Mouse (Mus musculus) Patski (cell line): ENCODE results near the gene Stox2. TPM values are rescaled to one million over a fixed set of nuclear protein-coding genes. Genes with fewer than 3 reads are reported as not detected.

ENCODE experiments used
- ATAC-seq: fragments of 100-300 bp; one replicate; pipeline ENCODE4 v1.8.0; 2021
- CTCF ChIA-PET: fragments of 350-600 bp; sonication (Branson Sonifier 250); formaldehyde crosslinking; loops from one replicate; lab custom pipeline; 2022; ENCODE audit warnings: inconsistent platforms; lab: Charles Lee
- POLR2A ChIA-PET: fragments of 350-600 bp; sonication (Branson Sonifier 250); formaldehyde crosslinking; loops from one replicate; lab custom pipeline; 2022; ENCODE audit warnings: antibody characterized with exemption, inconsistent platforms; lab: Charles Lee
- DNase-seq: peaks from one replicate; pipeline ENCODE4 v3.0.0-alpha.2; 2011; ENCODE audit warnings: low read depth, low spot score
- H3K27me3 ChIP-seq: fragments of 371-371 bp; one replicate; pipeline ENCODE4 v1.5.1; 2021
- CTCF ChIP-seq: fragments of 100-300 bp; IDR thresholded peaks from one replicate; pipeline ENCODE4 v1.5.1; 2021
- in situ Hi-C: fragments of 300-500 bp; cut with MboI; formaldehyde crosslinking; loops from 3 replicates; pipeline ENCODE4 v1.11.1; 2018; ENCODE audit warnings: low pct_unique_long_range_greater_than_20kb, mixed read lengths
- polyA plus RNA-seq: library from polyadenylated mRNA; unstranded; gene quantifications from one replicate; pipeline ENCODE4 v1.2.3, GENCODE M21; 2021

Stox2 gene
- polyA plus RNA-seq, 1 experiment from 2014 or later: 14.7 TPM

GRCm38 (mm10) chr8:47173823-47174222 lies 272.3 kb downstream of the Stox2 start:
- H3K27me3 ChIP-seq: no peaks in the 10 kb centered on the region
- ChIA-PET CTCF (interaction anchor here (1.5 kb wide), 1 partner anchor 11 kb away, joined by 3 read pairs; no protein-coding TSS in a partner anchor), POLR2A (no interaction called here)
- ATAC-seq: no peak
- DNase-seq: no peak
- in situ Hi-C loops: no loop called here
- no peak for TF ChIP-seq CTCF

- ATAC-seq (no peak), DNase-seq (no peak)
- CTCF ChIA-PET: interaction anchor here (1.5 to 1.7 kb wide), 2 partner anchors 10 to 199 kb away, joined by 3 to 4 read pairs; no protein-coding TSS in a partner anchor
- no peak for TF ChIP-seq CTCF
- POLR2A ChIA-PET: no interaction called here
- in situ Hi-C loops: no loop called here
- H3K27me3 ChIP-seq: no peaks in the 10 kb centered on the region
Observed at GRCm38 (mm10) chr8:47172848-47173247, 273.3 kb downstream of the Stox2 start.

GRCm38 (mm10) chr8:47160688-47161087 lies 285.5 kb downstream of the Stox2 start:
- no peak for ATAC-seq
- CTCF ChIA-PET: interaction anchor here (1.1 kb wide), 1 partner anchor 48 kb away, joined by 3 read pairs; no protein-coding TSS in a partner anchor
- DNase-seq: no peak
- in situ Hi-C loops: no loop called here
- no peak for TF ChIP-seq CTCF
- H3K27me3 ChIP-seq: peaks cover 4% of the 10 kb centered on the region
- POLR2A ChIA-PET: no interaction called here

GRCm38 (mm10) chr8:47154521-47154920 lies 291.6 kb downstream of the Stox2 start:
- ChIA-PET POLR2A (no interaction called here), CTCF (no interaction called here)
- ATAC-seq (no peak), DNase-seq (no peak)
- H3K27me3 ChIP-seq: no peaks in the 10 kb centered on the region
- in situ Hi-C loops: no loop called here
- TF ChIP-seq CTCF: peak; percentile 59

GRCm38 (mm10) chr8:47145258-47145657 lies 300.9 kb downstream of the Stox2 start:
- H3K27me3 ChIP-seq: no peaks in the 10 kb centered on the region
- no peak for ATAC-seq
- in situ Hi-C loops: no loop called here
- ChIA-PET POLR2A (no interaction called here), CTCF (no interaction called here)
- DNase-seq: no peak
- TF ChIP-seq CTCF: no peak

- H3K27me3 ChIP-seq: no peaks in the 10 kb centered on the region
- no peak for TF ChIP-seq CTCF
- in situ Hi-C loops: no loop called here
- ChIA-PET CTCF (no interaction called here), POLR2A (no interaction called here)
- ATAC-seq (no peak), DNase-seq (no peak)
Observed at GRCm38 (mm10) chr8:47136047-47136446, 310.1 kb downstream of the Stox2 start.

- CTCF ChIA-PET: no interaction called here
- DNase-seq: no peak
- in situ Hi-C loops: no loop called here
- no peak for ATAC-seq
- no peak for TF ChIP-seq CTCF
- no peaks in the 10 kb centered on the region for H3K27me3 ChIP-seq
- POLR2A ChIA-PET: no interaction called here
Observed at GRCm38 (mm10) chr8:47135586-47135985, 310.6 kb downstream of the Stox2 start.

GRCm38 (mm10) chr8:47134736-47135135 lies 311.4 kb downstream of the Stox2 start:
- CTCF ChIA-PET: no interaction called here
- DNase-seq (no peak), ATAC-seq (no peak)
- no peak for TF ChIP-seq CTCF
- in situ Hi-C loops: no loop called here
- POLR2A ChIA-PET: no interaction called here
- H3K27me3 ChIP-seq: no peaks in the 10 kb centered on the region

- ATAC-seq: no peak
Observed at GRCm38 (mm10) chr8:47133381-47133780, 312.8 kb downstream of the Stox2 start.

More at GRCm38 (mm10) chr8:47133381-47133780, 312.8 kb downstream of the Stox2 start:
- POLR2A ChIA-PET: no interaction called here
- DNase-seq: no peak
- in situ Hi-C loops: no loop called here
- H3K27me3 ChIP-seq: no peaks in the 10 kb centered on the region
- no peak for TF ChIP-seq CTCF
- CTCF ChIA-PET: no interaction called here

Other genes with a start within 250 kb of the Stox2 start
- 40.4 TPM for gene Trappc11, start 87.1 kb upstream of the Stox2 start, polyA plus RNA-seq
- 34.6 TPM for gene Rwdd4a, start 87.3 kb upstream of the Stox2 start, polyA plus RNA-seq
- 27.2 TPM for gene Ing2, start 229.2 kb upstream of the Stox2 start, polyA plus RNA-seq